Mouse (Mus musculus) right cerebral cortex, postnatal 4 days (tissue): ENCODE results near the gene Adam12.
"Not testable (repeated sequence)": the region's sequence is repeated elsewhere in the genome, so short reads cannot be mapped to it uniquely, and the experiment has no call there.

Source experiments
- DNase-seq: peaks from one replicate; pipeline ENCODE4 v3.0.0-alpha.2; 2022

The Adam12 gene

GRCm38 (mm10) chr7:133923994-133924393, 308.0 kb downstream of the Adam12 start:
- DNase-seq: no peak

- DNase-seq: no peak
These were observed 310.7 kb downstream of the Adam12 start for GRCm38 (mm10) chr7:133921291-133921690.

GRCm38 (mm10) chr7:133920724-133921123, 311.2 kb downstream of the Adam12 start:
- no peak for DNase-seq

GRCm38 (mm10) chr7:133919918-133920317, 312.0 kb downstream of the Adam12 start:
- DNase-seq: no peak

GRCm38 (mm10) chr7:133919306-133919705, 312.6 kb downstream of the Adam12 start:
- no peak for DNase-seq

- DNase-seq: no peak
These were observed 315.7 kb downstream of the Adam12 start for GRCm38 (mm10) chr7:133916230-133916629.

GRCm38 (mm10) chr7:133911881-133912280, 320.1 kb downstream of the Adam12 start:
- no peak for DNase-seq

GRCm38 (mm10) chr7:133909833-133910375, 322.0 kb downstream of the Adam12 start:
- no peak for DNase-seq

- no peak for DNase-seq
These were observed 323.0 kb downstream of the Adam12 start for GRCm38 (mm10) chr7:133908966-133909365.

- DNase-seq: no peak
These were observed 332.6 kb downstream of the Adam12 start for GRCm38 (mm10) chr7:133899391-133899790.

- no peak for DNase-seq
These were observed 340.1 kb downstream of the Adam12 start for GRCm38 (mm10) chr7:133891796-133892195.

GRCm38 (mm10) chr7:133891298-133891697, 340.6 kb downstream of the Adam12 start:
- DNase-seq: no peak

- no peak for DNase-seq
These were observed 342.0 kb downstream of the Adam12 start for GRCm38 (mm10) chr7:133889986-133890385.

- no peak for DNase-seq
These were observed 342.7 kb downstream of the Adam12 start for GRCm38 (mm10) chr7:133888926-133889920.

GRCm38 (mm10) chr7:133884759-133885431, 347.1 kb downstream of the Adam12 start:
- DNase-seq: not testable (repeated sequence)

GRCm38 (mm10) chr7:133879761-133880160, 352.2 kb downstream of the Adam12 start:
- DNase-seq: no peak

GRCm38 (mm10) chr7:133876646-133877342, 355.2 kb downstream of the Adam12 start:
- DNase-seq: no peak

- no peak for DNase-seq
These were observed 355.8 kb downstream of the Adam12 start for GRCm38 (mm10) chr7:133876139-133876538.

- no peak for DNase-seq
These were observed 359.2 kb downstream of the Adam12 start for GRCm38 (mm10) chr7:133872701-133873100.

GRCm38 (mm10) chr7:133870265-133870664, 361.7 kb downstream of the Adam12 start:
- no peak for DNase-seq

GRCm38 (mm10) chr7:133863684-133864083, 368.3 kb downstream of the Adam12 start:
- no peak for DNase-seq

- DNase-seq: no peak
These were observed 368.8 kb downstream of the Adam12 start for GRCm38 (mm10) chr7:133863151-133863550.

- no peak for DNase-seq
These were observed 369.2 kb downstream of the Adam12 start for GRCm38 (mm10) chr7:133862723-133863122.
